Mouse (Mus musculus): ENCODE measurements around the gene Lxn.

Gene Lxn

GRCm38 (mm10) chr3:67463450-67464372 is at the start of gene Lxn:
TSS of gene Lxn (minus strand) at chr3:67463926.
- peak; percentile 62 for DNase-seq

GRCm38 (mm10) chr3:67512807-67513206 is 49.1 kb upstream of the Lxn start:
- DNase-seq = peak; percentile 71

GRCm38 (mm10) chr3:67508216-67508892 is 44.6 kb upstream of the Lxn start:
- DNase-seq = no peak

GRCm38 (mm10) chr3:67505286-67505685 is 41.6 kb upstream of the Lxn start:
- DNase-seq = no peak

GRCm38 (mm10) chr3:67503878-67504277 is 40.2 kb upstream of the Lxn start:
- DNase-seq = no peak

- no peak for DNase-seq
Measured at GRCm38 (mm10) chr3:67499406-67499791, 35.7 kb upstream of the Lxn start.

GRCm38 (mm10) chr3:67498773-67499405 is 35.2 kb upstream of the Lxn start:
- no peak for DNase-seq

- DNase-seq = no peak
Measured at GRCm38 (mm10) chr3:67497998-67498397, 34.3 kb upstream of the Lxn start.

- DNase-seq = no peak
Measured at GRCm38 (mm10) chr3:67496310-67496709, 32.6 kb upstream of the Lxn start.

GRCm38 (mm10) chr3:67493132-67493531 is 29.4 kb upstream of the Lxn start:
- DNase-seq = no peak

GRCm38 (mm10) chr3:67492086-67492869 is 28.6 kb upstream of the Lxn start:
- DNase-seq = no peak

- no peak for DNase-seq
Measured at GRCm38 (mm10) chr3:67490156-67490555, 26.4 kb upstream of the Lxn start.

GRCm38 (mm10) chr3:67485233-67485632 is 21.5 kb upstream of the Lxn start:
- no peak for DNase-seq

- DNase-seq = no peak
Measured at GRCm38 (mm10) chr3:67482400-67482799, 18.7 kb upstream of the Lxn start.

GRCm38 (mm10) chr3:67479806-67480205 is 16.1 kb upstream of the Lxn start:
- DNase-seq = no peak

GRCm38 (mm10) chr3:67473438-67473837 is 9.7 kb upstream of the Lxn start:
- DNase-seq = no peak

- DNase-seq = no peak
Measured at GRCm38 (mm10) chr3:67471408-67472127, 7.8 kb upstream of the Lxn start.

GRCm38 (mm10) chr3:67467281-67467680 is 3.6 kb upstream of the Lxn start:
- DNase-seq = no peak

- DNase-seq = no peak
Measured at GRCm38 (mm10) chr3:67466576-67466975, 2.9 kb upstream of the Lxn start.

- peak; percentile 41 for DNase-seq
Measured at GRCm38 (mm10) chr3:67463001-67463400, 725 bp downstream of the Lxn start.

GRCm38 (mm10) chr3:67462578-67462977 is 1.1 kb downstream of the Lxn start:
- no peak for DNase-seq

- DNase-seq = no peak
Measured at GRCm38 (mm10) chr3:67462015-67462414, 1.7 kb downstream of the Lxn start.

Data from thymus, postnatal 4 days (tissue).